Mouse (Mus musculus): ENCODE measurements around the gene Frmd8.
"Not testable (repeated sequence)": the region's sequence is repeated elsewhere in the genome, so short reads cannot be mapped to it uniquely, and the experiment has no call there.

The Frmd8 gene

GRCm38 (mm10) chr19:5824826-5825617 lies 50.1 kb downstream of the Frmd8 start:
- DNase-seq (ENCODE audit: low spot score) = no peak

DNA sequence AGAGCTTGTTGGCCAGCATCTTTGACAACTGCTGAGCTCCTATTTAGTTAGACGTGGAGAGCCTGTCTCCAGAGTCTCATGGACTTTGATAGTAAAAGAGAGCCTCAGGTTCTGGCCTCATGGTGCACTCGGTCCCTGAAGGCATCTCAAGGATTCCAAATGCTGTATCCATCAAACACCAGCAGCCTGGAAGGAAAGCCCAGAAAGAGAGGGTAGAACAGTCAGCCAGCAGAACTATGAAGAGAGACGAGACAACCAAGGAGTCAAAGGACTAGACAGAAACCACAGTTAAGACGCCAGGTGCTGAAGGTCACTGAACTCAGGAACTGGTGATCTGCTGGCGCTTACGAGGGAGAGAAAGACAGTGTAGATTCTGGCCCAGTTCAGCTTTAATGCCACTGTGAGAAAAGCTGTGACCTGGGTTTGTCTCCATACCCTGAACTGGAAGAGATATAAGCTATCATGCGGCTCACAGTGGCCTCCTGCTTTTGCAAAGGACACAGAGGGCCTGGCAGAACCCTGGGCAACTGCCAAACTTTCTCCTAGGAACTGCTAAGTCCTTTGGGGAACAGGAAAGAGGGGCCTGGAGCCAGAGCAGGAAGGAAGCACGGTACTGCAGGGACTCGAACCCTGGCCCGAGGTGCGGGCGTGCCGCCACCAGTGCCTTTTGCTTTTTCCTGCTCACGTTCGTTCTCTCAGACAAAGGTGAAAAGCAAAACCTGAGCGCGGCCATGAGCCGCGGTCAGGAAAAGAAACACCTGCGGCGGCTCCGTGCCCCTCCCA lies 50.8 kb downstream of the Frmd8 start:
- DNase-seq (ENCODE audit: low spot score) = no peak

DNA sequence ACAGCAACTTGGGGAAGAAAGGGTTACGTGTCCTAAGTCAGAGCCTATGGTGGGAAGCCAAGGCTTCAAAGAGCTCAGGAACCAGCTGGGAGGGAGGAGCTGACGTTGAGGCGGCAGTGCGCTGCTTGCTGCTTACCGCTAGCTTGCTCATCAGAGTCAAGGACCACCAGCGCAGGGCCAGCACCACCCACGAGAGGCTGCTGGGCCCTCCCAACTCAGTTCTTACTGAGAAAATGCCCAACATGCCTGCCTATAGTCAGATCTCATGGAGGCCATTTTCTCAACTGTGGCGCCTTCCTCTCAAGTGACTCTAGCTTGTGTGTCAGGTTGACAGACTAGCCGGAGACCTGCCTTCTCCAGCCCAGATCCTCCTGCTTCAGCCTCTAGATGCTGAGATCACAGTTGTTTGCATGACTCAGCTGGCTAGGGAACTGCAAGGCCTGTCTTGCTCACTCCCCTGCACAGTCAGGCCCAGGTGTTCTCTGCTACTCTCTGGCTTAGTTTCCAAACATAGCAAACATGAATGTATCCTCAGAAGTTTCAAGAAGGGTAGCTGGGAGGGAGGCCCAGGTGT lies 51.7 kb downstream of the Frmd8 start:
- DNase-seq (ENCODE audit: low spot score) = peak; percentile 66

DNA sequence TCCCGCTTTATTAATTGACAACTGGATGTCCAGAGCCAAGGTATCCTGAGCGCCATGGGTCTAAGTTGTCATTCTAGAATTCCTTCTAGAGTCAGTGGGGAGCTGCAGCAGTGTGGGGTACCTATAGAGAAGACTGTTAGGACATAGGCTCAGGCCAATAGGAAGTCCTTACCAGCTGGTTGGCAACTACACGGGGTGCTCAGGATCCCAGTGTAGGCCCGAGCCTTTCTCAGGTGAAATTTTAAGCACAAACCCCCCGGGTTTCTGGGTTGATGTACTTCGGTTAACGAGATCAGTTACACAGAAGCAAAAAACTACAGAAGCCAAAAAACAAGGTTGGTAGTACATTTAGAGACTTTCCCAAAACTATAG lies 52.3 kb downstream of the Frmd8 start:
- DNase-seq (ENCODE audit: low spot score) = no peak

GRCm38 (mm10) chr19:5822174-5822833 lies 52.8 kb downstream of the Frmd8 start:
- DNase-seq (ENCODE audit: low spot score) = no peak

- no peak for DNase-seq (ENCODE audit: low spot score)
Observed at GRCm38 (mm10) chr19:5821847-5822173, 53.3 kb downstream of the Frmd8 start.

DNA sequence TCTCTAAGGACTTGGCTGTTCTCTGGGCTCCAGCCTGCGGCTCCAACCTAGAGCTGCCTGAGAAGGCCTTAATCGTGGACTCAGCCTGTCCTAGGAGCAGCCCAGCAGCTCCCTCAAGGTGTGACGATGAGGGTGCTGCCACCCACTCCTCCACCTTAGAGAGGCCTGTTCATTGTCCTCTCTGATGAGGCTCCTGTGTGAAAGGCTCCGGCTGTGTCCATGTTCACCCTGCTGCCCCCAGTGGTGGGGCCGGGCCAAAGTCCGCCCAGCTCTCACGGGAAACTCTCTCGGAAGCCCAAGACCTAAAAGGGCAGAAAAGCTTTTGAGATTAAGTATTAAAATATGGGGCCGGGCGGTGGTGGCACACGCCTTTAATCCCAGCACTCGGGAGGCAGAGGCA lies 55.5 kb downstream of the Frmd8 start:
- DNase-seq (ENCODE audit: low spot score) = peak; percentile 65

DNA sequence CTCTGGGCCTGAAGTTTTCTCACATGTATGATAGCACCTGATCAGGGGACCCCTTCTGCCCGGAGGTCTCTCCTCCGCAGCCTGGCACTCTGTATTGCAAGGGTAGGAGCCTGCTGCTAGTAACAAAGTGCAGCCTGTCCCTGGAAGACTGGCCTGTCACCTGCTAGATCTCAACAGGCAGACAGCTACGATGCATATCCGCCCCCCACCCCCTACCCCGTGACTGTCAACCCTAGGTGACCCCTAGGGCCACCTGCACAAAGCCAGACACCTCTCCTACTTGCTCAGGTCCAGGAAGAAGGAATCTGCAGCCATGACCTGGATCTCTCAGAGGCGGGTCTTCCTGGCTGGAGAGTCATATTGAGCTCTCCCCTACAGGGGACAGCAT lies 56.5 kb downstream of the Frmd8 start:
- no peak for DNase-seq (ENCODE audit: low spot score)

- peak; percentile 86 for DNase-seq (ENCODE audit: low spot score)
Observed at GRCm38 (mm10) chr19:5817703-5818589, 57.1 kb downstream of the Frmd8 start.

DNA sequence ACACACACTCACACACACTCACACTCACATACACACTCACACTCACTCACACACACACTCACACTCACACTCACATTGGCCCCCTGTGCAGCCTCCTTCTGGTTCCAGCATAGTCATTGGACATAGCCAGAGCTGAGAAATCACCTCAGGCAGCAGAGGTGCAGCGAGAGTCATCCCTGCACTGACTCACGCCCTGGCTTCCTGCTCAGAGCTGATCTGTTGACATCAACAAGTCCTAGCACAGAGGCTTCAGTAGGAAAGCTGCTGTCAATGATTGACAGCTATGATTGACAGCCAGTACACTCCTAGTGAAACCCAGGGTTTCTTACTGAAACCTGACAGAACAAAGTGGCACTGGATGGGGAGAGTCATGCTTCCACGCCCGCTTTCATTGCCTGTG lies 59.1 kb downstream of the Frmd8 start:
- DNase-seq (ENCODE audit: low spot score) = no peak

DNA sequence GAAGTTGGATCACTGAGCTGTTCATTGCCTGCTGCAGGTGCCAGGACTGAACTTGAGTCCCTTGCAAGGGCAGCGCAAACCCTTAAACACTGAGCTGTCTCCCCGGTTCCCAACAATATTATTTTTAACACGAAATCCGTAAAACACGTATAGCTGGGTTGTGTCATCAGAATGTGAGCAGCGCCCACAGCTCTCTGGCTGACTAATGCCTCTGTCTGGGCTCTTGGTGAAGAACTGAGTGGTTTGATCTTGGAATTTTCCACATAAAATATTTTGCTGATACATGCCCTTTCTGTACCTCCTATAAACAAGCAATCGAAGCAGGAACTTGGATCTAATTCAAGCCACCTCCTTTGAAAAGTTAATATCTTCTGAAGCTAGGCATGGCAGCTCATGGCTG lies 60.1 kb downstream of the Frmd8 start:
- no peak for DNase-seq (ENCODE audit: low spot score)

DNA sequence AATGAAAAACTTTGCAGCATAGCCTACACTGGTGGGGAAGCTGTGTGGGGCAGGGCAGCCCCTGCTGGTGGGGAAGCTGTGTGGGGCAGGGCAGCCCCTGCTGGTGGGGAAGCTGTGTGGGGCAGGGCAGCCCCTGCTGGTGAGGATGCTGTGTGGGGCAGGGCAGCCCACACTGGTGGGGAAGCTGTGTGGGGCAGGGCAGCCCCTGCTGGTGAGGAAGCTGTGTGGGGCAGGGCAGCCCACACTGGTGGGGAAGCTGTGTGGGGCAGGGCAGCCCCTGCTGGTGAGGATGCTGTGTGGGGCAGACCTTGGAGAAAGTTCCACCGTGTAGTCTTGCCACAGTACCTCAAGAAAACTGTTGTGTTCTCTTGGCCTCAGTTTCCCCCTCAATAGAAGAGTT lies 61.0 kb downstream of the Frmd8 start:
- DNase-seq (ENCODE audit: low spot score) = not testable (repeated sequence)

- DNase-seq (ENCODE audit: low spot score) = no peak
Observed at GRCm38 (mm10) chr19:5813567-5813966, 61.5 kb downstream of the Frmd8 start.

- peak; percentile 86 for DNase-seq (ENCODE audit: low spot score)
Observed at GRCm38 (mm10) chr19:5811771-5812504, 63.1 kb downstream of the Frmd8 start.

DNA sequence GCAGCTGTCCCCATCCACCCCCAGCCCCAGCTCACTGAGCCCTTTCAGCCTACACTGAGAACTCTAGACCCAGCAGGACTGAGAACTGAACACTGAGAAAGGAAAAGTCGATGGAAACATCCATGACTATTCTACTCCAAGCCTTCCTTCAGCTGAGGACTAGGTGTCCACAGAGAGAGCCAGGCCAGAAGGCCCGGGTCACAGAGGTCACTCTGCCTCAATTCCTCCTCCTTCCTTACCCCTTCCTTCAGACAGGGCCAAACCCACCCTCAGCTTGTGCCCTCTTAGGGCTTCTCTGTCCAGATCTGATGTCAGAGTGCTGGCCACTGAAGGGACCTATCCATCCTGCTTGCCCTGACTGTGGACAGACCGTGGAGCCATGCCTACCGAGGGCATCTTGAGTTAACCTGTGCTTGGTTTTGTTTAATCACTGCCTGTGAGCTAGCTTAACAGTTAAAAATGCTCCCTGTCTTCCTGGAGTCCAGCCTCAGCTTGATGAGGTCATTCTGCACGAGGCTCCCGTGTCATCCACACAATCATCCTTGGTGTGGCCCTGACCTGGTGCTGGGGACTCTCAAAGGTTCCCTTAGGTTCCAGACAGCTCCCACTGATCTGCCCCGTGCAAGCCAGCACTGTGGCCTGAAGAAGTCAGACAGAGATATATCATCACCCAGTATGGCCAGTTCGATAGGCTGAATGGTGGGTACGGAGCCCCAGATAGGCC lies 64.1 kb downstream of the Frmd8 start:
- DNase-seq (ENCODE audit: low spot score) = no peak

DNA sequence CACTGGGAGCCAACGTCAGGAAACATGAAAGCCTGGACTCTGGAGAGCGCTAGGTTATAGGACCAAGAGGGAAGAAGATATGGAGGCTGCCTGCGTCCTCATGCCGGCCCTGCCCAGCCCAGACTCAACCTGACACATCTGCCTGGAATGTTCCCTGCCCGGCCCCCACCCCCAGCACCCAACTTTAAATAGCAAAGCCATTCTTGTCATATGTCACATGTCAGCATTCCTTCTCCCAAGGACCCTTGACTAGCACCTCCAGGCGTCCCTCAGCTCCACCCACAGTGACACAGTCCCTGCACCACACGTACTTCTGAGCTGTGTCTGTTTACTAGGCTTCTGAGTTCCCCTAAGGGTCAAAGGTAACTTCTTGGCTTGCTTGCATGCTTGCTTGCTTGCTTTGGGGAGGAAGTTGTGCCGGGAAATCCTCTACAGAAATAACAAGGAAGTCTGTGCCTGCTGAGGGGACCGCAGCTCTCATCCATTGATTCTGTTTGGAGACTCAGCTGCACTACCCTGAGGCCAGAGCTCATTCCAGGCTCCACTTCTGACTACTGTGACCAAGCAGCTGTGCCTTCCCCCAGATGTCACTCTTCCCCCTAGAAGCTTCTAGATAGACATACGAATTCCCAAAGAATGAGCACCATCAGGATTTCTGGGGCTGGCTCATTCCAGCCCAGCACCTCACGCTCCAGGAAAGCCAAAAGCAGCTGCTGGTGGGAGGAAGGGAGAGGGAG lies 64.8 kb downstream of the Frmd8 start:
- no peak for DNase-seq (ENCODE audit: low spot score)

- DNase-seq (ENCODE audit: low spot score) = no peak
Observed at GRCm38 (mm10) chr19:5809712-5810089, 65.4 kb downstream of the Frmd8 start.

DNA sequence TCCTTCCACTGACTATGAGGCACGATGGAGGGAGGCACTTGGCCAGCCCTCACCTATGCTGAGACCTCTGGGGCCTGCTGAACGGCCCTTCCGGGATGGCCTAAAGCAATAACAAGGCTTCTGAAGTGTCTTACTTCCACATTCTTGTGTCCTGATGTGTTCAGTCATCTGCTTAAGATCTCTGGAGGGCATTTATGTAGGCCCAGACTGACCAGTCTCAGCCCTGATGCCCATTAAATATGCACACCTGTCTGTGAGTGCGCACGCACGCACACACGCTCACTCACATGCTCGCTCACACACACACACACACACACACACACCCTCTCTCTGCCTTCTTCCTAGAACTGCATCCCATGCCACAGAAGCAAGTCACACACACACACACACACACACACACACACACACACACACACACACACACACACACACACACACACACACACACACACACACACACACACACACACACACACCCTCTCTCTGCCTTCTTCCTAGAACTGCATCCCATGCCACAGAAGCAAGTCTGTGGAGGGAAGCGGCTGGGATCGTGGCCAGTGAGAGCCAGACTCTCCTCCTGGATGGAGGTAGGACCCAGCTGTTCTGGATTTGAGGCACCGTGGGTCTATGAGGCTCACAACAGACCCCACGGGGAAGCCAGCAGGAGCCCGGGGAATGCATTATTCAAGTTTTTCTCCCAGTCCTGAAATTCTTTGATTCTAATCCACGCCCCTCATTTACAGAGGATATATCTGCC lies 65.9 kb downstream of the Frmd8 start:
- DNase-seq (ENCODE audit: low spot score) = no peak

DNA sequence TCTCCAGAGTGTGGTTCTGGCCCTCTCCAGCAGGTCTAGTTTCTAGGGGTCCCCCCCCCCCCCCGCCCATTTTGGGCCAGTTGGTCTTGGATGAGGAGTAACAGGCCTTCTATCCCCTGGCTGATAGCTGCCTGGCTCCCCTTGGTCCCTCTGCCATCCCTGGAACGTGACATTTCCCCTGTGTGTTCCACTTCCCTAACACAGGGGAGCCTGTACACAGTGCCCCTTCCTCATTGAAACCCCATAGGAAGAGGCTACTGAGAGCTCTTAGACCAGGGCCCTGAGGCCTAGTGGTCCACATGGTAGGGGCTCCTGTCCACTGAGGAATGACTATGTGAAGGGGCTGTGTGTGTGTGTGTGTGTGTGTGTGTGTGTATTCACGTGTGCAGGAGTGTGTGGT lies 67.3 kb downstream of the Frmd8 start:
- DNase-seq (ENCODE audit: low spot score) = no peak
